Mouse (Mus musculus) hindbrain, embryonic 15.5 days (tissue): ENCODE results near the gene Clstn1. TPM values are rescaled to one million over a fixed set of nuclear protein-coding genes. Genes with fewer than 3 reads are reported as not detected.

Experiments
- ATAC-seq: fragments of 200-750 bp; cut with Nextera tagmentation; 2 replicates; pipeline ENCODE4 v1.8.0; 2017; ENCODE audit warnings: low read depth, moderate number of reproducible peaks, moderate TSS enrichment; ENCODE audit not compliant: low FRiP score
- H3K27ac ChIP-seq: fragments of 300-500 bp; sonication (generic); replicated peaks from 2 replicates; pipeline ENCODE4 v1.5.1; 2015; ENCODE audit warnings: mild to moderate bottlenecking, inconsistent platforms
- H3K27me3 ChIP-seq: fragments of 300-500 bp; sonication (generic); 2 replicates; pipeline ENCODE4 v1.6.1; 2015; ENCODE audit warnings: control low read depth, inconsistent platforms
- H3K36me3 ChIP-seq: fragments of 300-500 bp; sonication (generic); 2 replicates; pipeline ENCODE4 v1.6.1; 2015; ENCODE audit warnings: control low read depth, inconsistent platforms
- H3K4me1 ChIP-seq: fragments of 300-500 bp; sonication (generic); replicated peaks from 2 replicates; pipeline ENCODE4 v1.6.1; 2015; ENCODE audit warnings: control low read depth, inconsistent platforms
- H3K4me2 ChIP-seq: fragments of 300-500 bp; sonication (generic); 2 replicates; pipeline ENCODE4 v1.6.1; 2015; ENCODE audit warnings: moderate library complexity, mild to moderate bottlenecking, inconsistent platforms
- H3K4me3 ChIP-seq: fragments of 300-500 bp; sonication (generic); 2 replicates; pipeline ENCODE4 v1.5.1; 2015; ENCODE audit warnings: mild to moderate bottlenecking, inconsistent platforms
- H3K9ac ChIP-seq: fragments of 300-500 bp; sonication (generic); 2 replicates; pipeline ENCODE4 v1.6.1; 2015; ENCODE audit warnings: inconsistent platforms
- H3K9me3 ChIP-seq: fragments of 300-500 bp; sonication (generic); 2 replicates; pipeline ENCODE4 v1.6.1; 2016; ENCODE audit warnings: control low read depth, inconsistent platforms
- WGBS: fragments of 180-500 bp; shearing (Covaris S2); methylation state at CpG from one replicate; pipeline ENCODE4 v1.1.7; 2015; 5-methylcytosine and 5-hydroxymethylcytosine counted together
- polyA plus RNA-seq: library from polyadenylated mRNA; unstranded; fragments of >200 nt; fragmentation: Nextera tagmentation; extraction: Ambion mirVana; gene quantifications from 2 replicates; pipeline ENCODE4 v1.2.1, GENCODE M21; 2015

The Clstn1 gene
- polyA plus RNA-seq, 1 experiment from 2014 or later, result 198 TPM

DNA sequence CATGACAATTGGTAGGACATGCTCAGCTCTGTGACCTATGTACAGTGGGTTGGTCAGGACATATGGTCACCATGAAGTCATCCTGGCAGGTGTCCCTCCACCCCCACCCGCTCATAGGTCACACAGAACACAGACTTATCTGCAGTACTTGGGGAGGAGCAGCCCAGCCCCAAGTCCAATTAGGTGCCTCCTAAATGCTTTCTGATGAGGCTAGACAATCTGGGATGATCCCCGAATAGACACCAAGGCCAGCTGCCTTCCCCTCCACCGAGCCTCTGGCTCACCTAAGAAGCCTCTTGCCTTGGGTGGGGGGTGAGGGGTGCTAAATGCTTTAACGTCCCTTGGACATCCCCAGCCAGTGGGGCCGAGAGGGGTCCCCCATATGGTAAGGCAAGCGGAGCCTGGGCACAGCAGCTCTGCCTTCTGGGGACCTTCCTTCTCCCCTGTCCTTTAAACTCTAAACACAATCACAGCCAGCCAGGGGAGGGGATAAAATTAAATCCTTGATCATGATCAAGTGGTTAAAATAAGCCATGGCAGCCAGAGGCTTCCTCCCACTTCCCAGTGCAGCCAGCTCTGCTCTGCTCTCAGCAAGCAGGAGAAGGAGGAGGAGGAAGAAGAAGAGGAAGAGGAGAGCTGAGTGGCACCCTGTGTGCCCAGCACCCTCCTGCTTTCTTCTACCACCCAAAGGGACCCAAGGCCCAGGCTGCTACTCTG lies 16.3 kb upstream of the Clstn1 start:
- Histone ChIP-seq H3K27me3 (no peaks in the 10 kb centered on the region), H3K9ac (no peak overlapping the region), H3K4me2 (no peak overlapping the region), H3K36me3 (no peaks in the 10 kb centered on the region), H3K27ac (no peak overlapping the region), H3K4me1 (peaks cover 29% of the 10 kb centered on the region), H3K9me3 (no peaks in the 10 kb centered on the region), H3K4me3 (no peak overlapping the region)
- WGBS, result 88% methylated on average over 6 of the region's 6 CpGs
- no peak for ATAC-seq

DNA sequence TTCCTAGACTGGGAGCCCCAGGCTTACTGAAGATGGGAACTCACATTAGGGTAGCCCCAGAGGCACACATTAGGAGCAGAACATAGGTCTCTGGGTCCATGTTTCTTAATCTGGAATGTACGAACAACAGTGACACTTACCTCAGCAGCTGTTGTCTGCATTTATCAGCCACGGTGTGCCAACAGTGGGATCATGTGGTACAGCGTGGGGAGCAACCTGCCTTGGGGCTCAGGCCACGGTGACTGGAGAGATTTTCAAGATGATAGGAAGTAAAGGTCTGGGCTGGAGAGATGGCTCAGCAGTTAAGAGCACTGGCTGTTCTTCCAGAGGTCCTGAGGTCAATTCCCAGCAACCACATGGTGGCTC lies 15.8 kb upstream of the Clstn1 start:
- Histone ChIP-seq H3K36me3 (no peaks in the 10 kb centered on the region), H3K9me3 (no peaks in the 10 kb centered on the region), H3K4me3 (no peak overlapping the region), H3K4me2 (no peak overlapping the region), H3K27ac (no peak overlapping the region), H3K4me1 (peaks cover 24% of the 10 kb centered on the region), H3K9ac (no peak overlapping the region), H3K27me3 (no peaks in the 10 kb centered on the region)
- 63% methylated on average over 4 of the region's 4 CpGs for WGBS
- ATAC-seq, result no peak

DNA sequence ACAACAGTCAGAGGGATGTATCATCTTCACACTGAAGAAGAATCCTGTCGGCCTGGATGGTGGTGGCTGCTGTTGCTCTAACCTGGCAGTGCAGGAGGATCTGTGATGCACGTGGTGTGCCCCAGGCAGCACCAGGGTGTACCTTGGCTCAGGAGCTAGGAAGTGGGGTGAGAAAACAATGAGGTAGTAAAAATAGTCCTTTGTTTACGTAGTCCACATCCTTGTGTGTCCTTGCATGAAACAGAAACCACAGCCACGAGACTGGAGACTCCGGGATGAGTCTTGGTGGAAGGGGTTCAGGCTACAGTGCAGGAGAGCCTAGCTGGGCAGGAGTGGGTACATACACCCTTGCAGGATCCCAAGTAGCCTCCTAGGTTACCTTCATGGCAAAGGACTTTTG lies 15.1 kb upstream of the Clstn1 start:
- 81% methylated on average over 5 of the region's 5 CpGs for WGBS
- no peak overlapping the region for H3K27ac ChIP-seq
- no peak for ATAC-seq
- no peak overlapping the region for H3K4me3 ChIP-seq
- no peaks in the 10 kb centered on the region for H3K36me3 ChIP-seq
- no peaks in the 10 kb centered on the region for H3K27me3 ChIP-seq
- H3K4me2 ChIP-seq, result no peak overlapping the region
- H3K9me3 ChIP-seq, result no peaks in the 10 kb centered on the region
- H3K4me1 ChIP-seq, result peaks cover 18% of the 10 kb centered on the region
- H3K9ac ChIP-seq, result no peak overlapping the region

GRCm38 (mm10) chr4:149571651-149572149 lies 14.6 kb upstream of the Clstn1 start:
- Histone ChIP-seq H3K27ac (no peak overlapping the region), H3K4me2 (no peak overlapping the region), H3K4me3 (no peak overlapping the region), H3K9ac (no peak overlapping the region), H3K4me1 (peaks cover 23% of the 10 kb centered on the region), H3K27me3 (no peaks in the 10 kb centered on the region), H3K36me3 (no peaks in the 10 kb centered on the region), H3K9me3 (no peaks in the 10 kb centered on the region)
- no peak for ATAC-seq
- 55% methylated on average over 8 of the region's 8 CpGs for WGBS

GRCm38 (mm10) chr4:149572446-149572845 lies 13.8 kb upstream of the Clstn1 start:
- Histone ChIP-seq H3K4me3 (no peak overlapping the region), H3K27ac (no peak overlapping the region), H3K27me3 (no peaks in the 10 kb centered on the region), H3K4me2 (no peak overlapping the region), H3K9ac (no peak overlapping the region), H3K9me3 (no peaks in the 10 kb centered on the region), H3K36me3 (no peaks in the 10 kb centered on the region), H3K4me1 (peaks cover 28% of the 10 kb centered on the region)
- ATAC-seq, result no peak
- whole genome bisulfite sequencing, result 37% methylated on average over 6 of the region's 9 CpGs

- no peaks in the 10 kb centered on the region for H3K27me3 ChIP-seq
- H3K4me3 ChIP-seq, result no peak overlapping the region
- no peak overlapping the region for H3K9ac ChIP-seq
- 66% methylated on average over 8 of the region's 8 CpGs for WGBS
- H3K27ac ChIP-seq, result no peak overlapping the region
- no peaks in the 10 kb centered on the region for H3K36me3 ChIP-seq
- H3K9me3 ChIP-seq, result no peaks in the 10 kb centered on the region
- H3K4me2 ChIP-seq, result no peak overlapping the region
- peaks cover 28% of the 10 kb centered on the region for H3K4me1 ChIP-seq
- ATAC-seq, result no peak
Observed at GRCm38 (mm10) chr4:149572851-149573250, 13.4 kb upstream of the Clstn1 start.

GRCm38 (mm10) chr4:149574391-149574821 lies 11.9 kb upstream of the Clstn1 start:
- WGBS, result 62% methylated on average over 14 of the region's 14 CpGs
- H3K36me3 ChIP-seq, result no peaks in the 10 kb centered on the region
- no peaks in the 10 kb centered on the region for H3K9me3 ChIP-seq
- no peak overlapping the region for H3K4me2 ChIP-seq
- H3K27me3 ChIP-seq, result no peaks in the 10 kb centered on the region
- no peak overlapping the region for H3K27ac ChIP-seq
- ATAC-seq, result no peak
- peaks cover 42% of the 10 kb centered on the region for H3K4me1 ChIP-seq
- H3K9ac ChIP-seq, result no peak overlapping the region
- no peak overlapping the region for H3K4me3 ChIP-seq

DNA sequence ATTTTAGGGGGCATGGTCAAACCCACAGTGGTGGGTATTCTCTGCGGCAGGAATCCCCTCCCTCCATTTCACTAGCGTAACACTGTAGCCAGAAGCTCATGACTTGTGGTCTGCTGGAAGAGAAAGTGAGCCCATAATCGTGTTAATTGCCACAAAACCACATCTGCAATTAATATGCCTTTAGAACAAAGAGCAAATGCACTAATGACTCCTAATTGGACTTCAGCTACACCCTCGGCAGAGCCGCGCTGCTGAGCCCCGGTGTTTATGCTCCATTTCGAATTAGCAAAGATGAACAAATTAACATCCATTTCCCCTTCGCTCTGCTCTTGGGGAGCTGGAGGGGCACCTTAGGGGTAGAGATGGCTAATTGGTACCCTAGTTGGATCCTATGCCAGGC lies 10.2 kb upstream of the Clstn1 start:
- ATAC-seq, result no peak
- Histone ChIP-seq H3K9ac (no peak overlapping the region), H3K4me3 (no peak overlapping the region), H3K4me2 (no peak overlapping the region), H3K27me3 (no peaks in the 10 kb centered on the region), H3K4me1 (peaks cover 43% of the 10 kb centered on the region), H3K36me3 (no peaks in the 10 kb centered on the region), H3K27ac (peak overlapping the region; percentile 59; the same call in 1 of the 2 replicates), H3K9me3 (no peaks in the 10 kb centered on the region)
- 51% methylated on average over 9 of the region's 9 CpGs for WGBS

DNA sequence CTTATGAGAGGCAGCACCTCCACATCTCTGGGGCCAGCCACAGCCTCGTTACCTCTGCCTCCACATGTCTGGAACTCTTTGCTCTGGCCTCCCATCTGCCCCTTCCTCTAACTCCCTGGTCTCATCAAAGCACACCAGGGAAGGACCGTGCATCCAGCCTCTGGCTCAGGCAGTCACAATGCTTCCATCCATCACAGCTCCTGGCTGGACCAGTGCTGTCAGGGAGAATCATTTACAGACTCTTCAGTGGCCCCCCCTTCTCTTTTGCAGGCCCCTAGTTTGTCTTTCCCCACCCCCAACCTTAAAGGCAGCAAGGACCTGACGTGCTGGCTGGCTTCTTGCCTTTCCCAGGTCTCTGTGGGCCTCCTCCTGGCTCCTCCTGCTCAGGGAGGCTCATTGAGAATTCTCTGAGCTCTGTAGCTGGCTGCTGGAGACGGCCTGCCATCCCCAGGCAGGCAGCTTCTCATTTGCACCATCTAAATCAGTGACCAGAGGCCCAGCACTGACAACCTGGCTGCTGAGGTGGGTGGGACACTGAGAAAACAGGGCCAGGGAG lies 9.2 kb upstream of the Clstn1 start:
- Histone ChIP-seq H3K9me3 (no peaks in the 10 kb centered on the region), H3K27me3 (no peaks in the 10 kb centered on the region), H3K4me2 (no peak overlapping the region), H3K9ac (no peak overlapping the region), H3K4me1 (peaks cover 36% of the 10 kb centered on the region), H3K4me3 (no peak overlapping the region), H3K27ac (peak overlapping the region; percentile 59), H3K36me3 (no peaks in the 10 kb centered on the region)
- 9% methylated on average over 4 of the region's 4 CpGs for WGBS
- peak; percentile 55 for ATAC-seq

- H3K4me1 ChIP-seq, result peaks cover 33% of the 10 kb centered on the region
- H3K4me3 ChIP-seq, result no peak overlapping the region
- H3K9ac ChIP-seq, result no peak overlapping the region
- no peaks in the 10 kb centered on the region for H3K9me3 ChIP-seq
- no peak for ATAC-seq
- H3K27ac ChIP-seq, result peak overlapping the region; percentile 3; the same call in 1 of the 2 replicates
- 58% methylated on average over 13 of the region's 13 CpGs for WGBS
- H3K27me3 ChIP-seq, result no peaks in the 10 kb centered on the region
- no peaks in the 10 kb centered on the region for H3K36me3 ChIP-seq
- no peak overlapping the region for H3K4me2 ChIP-seq
Observed at GRCm38 (mm10) chr4:149578085-149578681, 8.1 kb upstream of the Clstn1 start.

- H3K9me3 ChIP-seq, result no peaks in the 10 kb centered on the region
- no peaks in the 10 kb centered on the region for H3K27me3 ChIP-seq
- H3K4me3 ChIP-seq, result no peak overlapping the region
- H3K4me2 ChIP-seq, result no peak overlapping the region
- no peaks in the 10 kb centered on the region for H3K36me3 ChIP-seq
- no peak overlapping the region for H3K9ac ChIP-seq
- H3K4me1 ChIP-seq, result peaks cover 33% of the 10 kb centered on the region
- peak overlapping the region; percentile 3; the same call in 1 of the 2 replicates for H3K27ac ChIP-seq
- ATAC-seq, result no peak; the same call in 1 of the 2 replicates
- WGBS, result 27% methylated on average over 7 of the region's 7 CpGs
Observed at GRCm38 (mm10) chr4:149578831-149579230, 7.4 kb upstream of the Clstn1 start.

DNA sequence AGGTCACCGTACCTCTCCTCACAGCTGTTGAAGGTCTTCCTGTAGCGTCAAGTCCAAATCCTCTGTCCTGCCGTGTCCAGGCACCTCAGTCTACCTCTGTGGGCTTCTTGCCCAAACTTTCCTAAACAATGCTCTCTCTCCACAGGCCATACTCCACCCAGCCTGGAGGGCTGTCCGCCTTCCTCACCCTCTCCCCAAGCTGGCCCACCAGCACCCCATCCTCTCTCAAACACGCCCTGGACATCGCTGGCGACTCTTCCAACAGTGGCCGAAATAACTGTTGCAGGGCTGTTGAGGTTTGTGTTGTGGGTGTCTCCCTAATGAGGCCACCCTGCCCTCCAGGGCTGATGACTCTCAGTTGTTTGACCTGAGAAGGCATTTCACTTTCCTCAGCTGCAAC lies 1.0 kb upstream of the Clstn1 start:
- no peaks in the 10 kb centered on the region for H3K9me3 ChIP-seq
- no peak overlapping the region for H3K27ac ChIP-seq
- H3K4me1 ChIP-seq, result peaks cover 26% of the 10 kb centered on the region
- no peak overlapping the region; the same call in 1 of the 2 replicates for H3K4me2 ChIP-seq
- H3K36me3 ChIP-seq, result no peaks in the 10 kb centered on the region
- no peak overlapping the region; the same call in 1 of the 2 replicates for H3K4me3 ChIP-seq
- ATAC-seq, result no peak; the same call in 1 of the 2 replicates
- 76% methylated on average over 8 of the region's 8 CpGs for WGBS
- no peak overlapping the region for H3K9ac ChIP-seq
- no peaks in the 10 kb centered on the region for H3K27me3 ChIP-seq
